Mouse (Mus musculus) CH12.LX (cell line): Measurements from ENCODE around the gene Igf1r.

Experiments used
- CTCF ChIP-seq, 2 experiments: IDR thresholded peaks in 1 of 2; conservative IDR thresholded peaks in 1 of 2; 2 replicates each; pipeline ENCODE4 v1.5.1; 2011 to 2012; ENCODE audit warnings: low read depth in 2 of 2, low read length in 2 of 2, improper control_type of control experiment in 1 of 2, inconsistent platforms in 1 of 2, mild to moderate bottlenecking in 1 of 2, moderate library complexity in 1 of 2
- E2F4 ChIP-seq: IDR thresholded peaks from 2 replicates; pipeline ENCODE4 v1.6.1; 2011; ENCODE audit warnings: low read depth, low read length, improper control_type of control experiment; ENCODE audit not compliant: insufficient replicate concordance
- MAFK ChIP-seq: IDR thresholded peaks from 2 replicates; pipeline ENCODE4 v1.6.1; 2011; ENCODE audit warnings: low read length, improper control_type of control experiment; ENCODE audit not compliant: insufficient replicate concordance
- UBTF ChIP-seq: IDR thresholded peaks from 2 replicates; pipeline ENCODE4 v1.6.1; 2012; ENCODE audit warnings: low read depth, mild to moderate bottlenecking, inconsistent platforms, low read length, improper control_type of control experiment, moderate library complexity
- ZC3H11A ChIP-seq: IDR thresholded peaks from 2 replicates; pipeline ENCODE4 v1.6.1; 2012; ENCODE audit warnings: low read depth, mild to moderate bottlenecking, inconsistent platforms, low read length, improper control_type of control experiment

- no peak for TF ChIP-seq MAFK
- no peak for TF ChIP-seq UBTF
- no peak for TF ChIP-seq CTCF (conservative IDR thresholded peaks at IDR 0.05 in 1 of 2, IDR thresholded peaks at IDR 0.05 in 1 of 2; ENCODE audit: low read depth in 2 of 2, low read length in 2 of 2)
- TF ChIP-seq ZC3H11A, result no peak
- TF ChIP-seq E2F4, result no peak
Measured at GRCm38 (mm10) chr7:68172776-68173175, 220.1 kb downstream of the Igf1r start.
